Mouse (Mus musculus) megakaryocyte, embryonic 14.5 days (primary cell): ENCODE data around the gene Cdkn1c. TPM values are rescaled to one million over a fixed set of nuclear protein-coding genes. Genes with fewer than 3 reads are reported as not detected.

Experiments
- H3K27me3 ChIP-seq: replicated peaks from 2 replicates; pipeline ENCODE3; 2012; ENCODE audit warnings: inconsistent platforms
- H3K36me3 ChIP-seq: replicated peaks from 2 replicates; pipeline ENCODE3; 2012; ENCODE audit warnings: low read length, inconsistent platforms, mixed read lengths
- H3K4me1 ChIP-seq: 2 replicates; pipeline ENCODE4 v1.6.1; 2012; ENCODE audit warnings: inconsistent platforms
- H3K4me3 ChIP-seq: replicated peaks from 2 replicates; pipeline ENCODE3; 2012; ENCODE audit warnings: moderate library complexity, mild to moderate bottlenecking, inconsistent platforms
- H3K9me3 ChIP-seq: 2 replicates; pipeline ENCODE4 v1.6.1; 2012; ENCODE audit warnings: inconsistent platforms
- FLI1 ChIP-seq: IDR thresholded peaks from 2 replicates; pipeline ENCODE4 v1.6.1; 2012; ENCODE audit warnings: low read length, inconsistent platforms, mixed read lengths
- GATA1 ChIP-seq: IDR thresholded peaks from 3 replicates; pipeline ENCODE4 v1.6.1; 2012; ENCODE audit warnings: mixed read lengths, low read length, inconsistent platforms, borderline replicate concordance
- polyA plus RNA-seq: library from polyadenylated mRNA; stranded (reverse); fragments of >175 nt; gene quantifications from 2 replicates; pipeline ENCODE4 v1.2.3, GENCODE M21; 2012; ENCODE audit warnings: low replicate concordance; ENCODE audit not compliant: insufficient read depth

Cdkn1c gene
- polyA plus RNA-seq, 1 experiment: 0.66 TPM

DNA sequence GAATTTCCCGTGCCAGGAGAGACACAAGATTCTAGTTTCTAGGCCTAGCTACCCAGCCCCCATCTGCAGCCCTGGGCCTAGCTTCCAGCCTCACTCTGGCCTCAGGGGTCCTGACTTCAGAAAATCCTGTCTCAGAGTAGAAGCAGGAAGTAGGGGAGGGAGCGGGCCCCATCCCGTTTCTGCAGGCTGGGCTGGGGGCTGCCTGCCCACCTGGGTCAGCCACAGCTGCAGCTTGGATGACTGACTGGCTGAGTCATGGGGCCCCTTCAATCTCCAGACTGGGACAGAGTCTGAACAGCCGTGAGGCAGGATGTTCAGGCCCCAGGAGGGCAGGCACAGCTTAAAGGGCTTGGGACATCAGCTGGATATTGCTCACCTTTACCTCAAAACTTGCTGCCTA lies 45.8 kb downstream of the Cdkn1c start:
- TF ChIP-seq GATA1: no peak
- no peak for TF ChIP-seq FLI1
- peaks cover 6% of the 10 kb centered on the region for H3K9me3 ChIP-seq
- H3K4me3 ChIP-seq: no peak overlapping the region
- H3K36me3 ChIP-seq: no peaks in the 10 kb centered on the region
- peaks cover 61% of the 10 kb centered on the region for H3K27me3 ChIP-seq
- peaks cover 8% of the 10 kb centered on the region for H3K4me1 ChIP-seq

DNA sequence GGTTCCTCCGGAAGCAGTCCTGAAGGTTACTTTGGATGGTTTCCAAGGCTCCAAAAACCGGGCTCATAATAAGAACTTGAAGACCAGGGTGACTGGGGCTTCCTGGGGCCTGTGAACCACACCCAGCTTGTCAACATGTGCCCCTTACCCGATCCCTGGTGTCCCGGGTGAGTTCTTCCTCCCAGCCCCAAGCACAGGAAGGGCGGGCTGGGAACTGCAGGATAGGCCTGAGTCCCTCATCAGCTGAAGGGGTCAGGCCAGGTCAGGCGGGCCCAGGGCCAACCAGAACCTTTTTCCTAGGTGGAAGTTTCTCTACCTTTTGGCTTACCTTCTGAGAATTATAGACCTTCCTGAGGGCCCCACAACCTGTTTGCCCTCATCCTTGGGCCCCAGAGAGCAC lies 48.2 kb downstream of the Cdkn1c start:
- Histone ChIP-seq H3K27me3 (peaks cover 67% of the 10 kb centered on the region), H3K4me3 (no peak overlapping the region), H3K36me3 (no peaks in the 10 kb centered on the region), H3K4me1 (peaks cover 8% of the 10 kb centered on the region), H3K9me3 (peaks cover 21% of the 10 kb centered on the region)
- no peak for TF ChIP-seq GATA1
- no peak for TF ChIP-seq FLI1

DNA sequence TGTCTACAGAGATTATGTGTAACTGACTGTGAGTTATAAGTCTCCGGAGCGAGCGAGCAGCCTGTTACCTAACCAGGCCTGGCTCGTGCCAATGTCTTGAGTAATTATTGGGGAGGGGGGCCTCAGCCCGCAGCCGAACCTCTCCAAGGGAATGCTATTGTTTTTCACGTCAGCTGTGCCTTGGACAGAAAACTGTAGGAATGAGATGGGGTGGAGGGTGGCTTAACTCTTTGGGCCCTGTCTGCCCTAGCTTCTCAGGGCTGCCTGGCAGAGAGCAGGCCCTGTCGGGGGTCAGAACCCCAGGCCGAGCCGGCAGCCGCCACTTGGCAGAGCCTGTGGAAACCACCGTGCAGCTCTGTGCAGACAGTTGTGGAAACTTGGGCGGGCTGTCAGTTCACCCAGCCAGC lies 52.2 kb downstream of the Cdkn1c start:
- Histone ChIP-seq H3K36me3 (no peaks in the 10 kb centered on the region), H3K4me3 (no peak overlapping the region), H3K4me1 (peaks cover 9% of the 10 kb centered on the region), H3K27me3 (peaks cover 55% of the 10 kb centered on the region), H3K9me3 (peaks cover 21% of the 10 kb centered on the region)
- TF ChIP-seq FLI1 (no peak), GATA1 (no peak)

Other genes starting within 250 kb of the Cdkn1c start
- 0.32 TPM in 1 of 2 replicates, not detected in the other for gene Slc22a18, start 12.7 kb upstream of the Cdkn1c start, polyA plus RNA-seq
- gene Phlda2, start 42.1 kb upstream of the Cdkn1c start, polyA plus RNA-seq: 2.3 TPM in 1 of 2 replicates, not detected in the other
- gene Nap1l4, start 88.1 kb upstream of the Cdkn1c start, polyA plus RNA-seq: 5.7 and 38.9 TPM in 2 replicates
- 4.8 and 43.5 TPM in 2 replicates for gene Cars, start 139.0 kb upstream of the Cdkn1c start, polyA plus RNA-seq
- gene Tnfrsf26, start 167.7 kb upstream of the Cdkn1c start, polyA plus RNA-seq: 0.22 and 0.54 TPM in 2 replicates
- not detected in 2 replicates for gene Tnfrsf22, start 188.6 kb upstream of the Cdkn1c start, polyA plus RNA-seq
- 0.36 TPM in 1 of 2 replicates, not detected in the other for gene Tnfrsf23, start 224.8 kb upstream of the Cdkn1c start, polyA plus RNA-seq